Mouse (Mus musculus) cortical plate, adult 2 months (tissue): ENCODE measurements around the gene Hnrnph3.

Experiments
- CTCF ChIP-seq: fragments of 200-500 bp; IDR thresholded peaks from 2 replicates; pipeline ENCODE4 v1.5.1; 2011; ENCODE audit warnings: mild to moderate bottlenecking, control low read depth, low read length; ENCODE audit not compliant: insufficient read depth; ENCODE audit errors: extremely low read depth
- POLR2A ChIP-seq: fragments of 200-500 bp; IDR thresholded peaks from 2 replicates; pipeline ENCODE4 v1.6.1; 2011; ENCODE audit warnings: mild to moderate bottlenecking, low read length, control low read depth; ENCODE audit not compliant: insufficient read depth; ENCODE audit errors: extremely low read depth

- TF ChIP-seq POLR2A (no peak), CTCF (no peak)
These were observed 28.0 kb upstream of the Hnrnph3 start for GRCm38 (mm10) chr10:63052011-63052410.
